Mouse (Mus musculus): ENCODE results near the gene Mb. TPM values are rescaled to one million over a fixed set of nuclear protein-coding genes. Genes with fewer than 3 reads are reported as not detected.

Mb gene
- polyA plus RNA-seq, 1 experiment from 2014 or later = 977 TPM

DNA sequence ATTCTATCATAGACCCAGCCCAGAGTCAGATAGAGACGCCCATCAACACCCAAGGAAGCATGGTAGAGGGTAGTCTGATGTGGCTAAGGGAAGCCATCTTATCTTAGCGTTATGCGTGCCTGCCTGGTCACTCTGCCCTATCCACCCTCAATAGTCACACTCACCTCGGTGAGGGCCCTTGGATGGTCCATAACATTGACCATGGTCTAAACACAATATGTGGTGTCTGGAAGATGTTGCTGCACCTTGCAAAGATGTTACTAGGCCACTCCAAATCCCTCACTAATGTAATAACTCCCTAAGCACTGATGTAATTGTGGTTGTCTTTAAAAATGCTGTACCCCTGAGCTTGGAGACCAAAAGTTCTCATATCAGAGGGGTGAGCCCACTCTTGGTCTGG is 77.8 kb downstream of the Mb start:
- no peak overlapping the region for H3K9ac ChIP-seq (ENCODE audit: low read length)
- H3K9me3 ChIP-seq (replicated peaks; ENCODE audit: control insufficient read depth, low read length) = no peaks in the 10 kb centered on the region
- H3K4me3 ChIP-seq (ENCODE audit: low read length) = no peak overlapping the region
- no peaks in the 10 kb centered on the region for H3K36me3 ChIP-seq (ENCODE audit: control insufficient read depth, insufficient read depth)
- ATAC-seq (replicated peaks; ENCODE audit: extremely low read depth, insufficient read depth, low FRiP score) = no peak
- no peaks in the 10 kb centered on the region for H3K27me3 ChIP-seq (ENCODE audit: control insufficient read depth, insufficient read depth, low read length)
- peaks cover 5% of the 10 kb centered on the region for H3K4me1 ChIP-seq (ENCODE audit: control insufficient read depth, insufficient read depth, low read length)
- WGBS = 75% methylated on average over 4 of the region's 4 CpGs
- no peak overlapping the region for H3K4me2 ChIP-seq (ENCODE audit: low read depth, low read length)
- no peak overlapping the region for H3K27ac ChIP-seq (ENCODE audit: low read length)

Other genes starting within 250 kb of the Mb start
- 17.1 and 20.0 TPM in 2 replicates for gene Zfp251, start 179.2 kb downstream of the Mb start, polyA plus RNA-seq (2015; fragmentation: Nextera tagmentation; extraction: Ambion mirVana)
- 3.8 and 4.0 TPM in 2 replicates for gene Zfp7, start 171.4 kb downstream of the Mb start, polyA plus RNA-seq (2015; fragmentation: Nextera tagmentation; extraction: Ambion mirVana)
- 0.14 TPM in 1 of 2 replicates, not detected in the other for gene Gm49527, start 171.3 kb downstream of the Mb start, polyA plus RNA-seq (2015; fragmentation: Nextera tagmentation; extraction: Ambion mirVana)
- 5.8 and 6.6 TPM in 2 replicates for gene Zfp647, start 125.2 kb downstream of the Mb start, polyA plus RNA-seq (2015; fragmentation: Nextera tagmentation; extraction: Ambion mirVana)
- 40.1 and 41.2 TPM in 2 replicates for gene 1110038F14Rik, start 102.2 kb downstream of the Mb start, polyA plus RNA-seq (2015; fragmentation: Nextera tagmentation; extraction: Ambion mirVana)
- gene Apol6, start 5.9 kb downstream of the Mb start, polyA plus RNA-seq (2015; fragmentation: Nextera tagmentation; extraction: Ambion mirVana) = 0.11 and 0.30 TPM in 2 replicates